Mouse (Mus musculus) hindbrain, postnatal 0 days (tissue): ENCODE results near the gene Gpalpp1. TPM values are rescaled to one million over a fixed set of nuclear protein-coding genes. Genes with fewer than 3 reads are reported as not detected.

Experiments used
- ATAC-seq: fragments of 200-750 bp; cut with Nextera tagmentation; 2 replicates; pipeline ENCODE4 v1.8.0; 2017; ENCODE audit warnings: mild to moderate bottlenecking, moderate TSS enrichment, moderate library complexity
- DNase-seq: peaks from one replicate; pipeline ENCODE4 v3.0.0-alpha.2; 2015; ENCODE audit warnings: low spot score
- H3K27ac ChIP-seq: fragments of 300-500 bp; sonication (generic); 2 replicates; pipeline ENCODE4 v1.5.1; 2014; ENCODE audit warnings: mild to moderate bottlenecking
- H3K27me3 ChIP-seq: fragments of 300-500 bp; sonication (generic); 2 replicates; pipeline ENCODE4 v1.6.1; 2014; ENCODE audit warnings: low read length, mixed read lengths; ENCODE audit not compliant: insufficient read depth
- H3K36me3 ChIP-seq: fragments of 300-500 bp; sonication (generic); 2 replicates; pipeline ENCODE4 v1.6.1; 2014; ENCODE audit warnings: low read length, mixed read lengths; ENCODE audit not compliant: insufficient read depth
- H3K4me1 ChIP-seq: fragments of 300-500 bp; sonication (generic); 2 replicates; pipeline ENCODE4 v1.6.1; 2014; ENCODE audit warnings: antibody characterized with exemption, low read length, mixed read lengths; ENCODE audit not compliant: insufficient read depth
- H3K4me2 ChIP-seq: fragments of 300-500 bp; sonication (generic); 2 replicates; pipeline ENCODE4 v1.6.1; 2014; ENCODE audit warnings: low read depth, mild to moderate bottlenecking, low read length, moderate library complexity, mixed read lengths
- H3K4me3 ChIP-seq: fragments of 300-500 bp; sonication (generic); 2 replicates; pipeline ENCODE4 v1.5.1; 2014; ENCODE audit warnings: low read length
- H3K9ac ChIP-seq: fragments of 300-500 bp; sonication (generic); replicated peaks from 2 replicates; pipeline ENCODE4 v1.6.1; 2014; ENCODE audit warnings: mild to moderate bottlenecking, low read length, moderate library complexity, mixed read lengths
- H3K9me3 ChIP-seq: fragments of 300-500 bp; sonication (generic); 2 replicates; pipeline ENCODE4 v1.6.1; 2016; ENCODE audit warnings: low read length, mixed read lengths
- CTCF ChIP-seq: IDR thresholded peaks from 2 replicates; pipeline ENCODE4 v1.5.1; 2016; ENCODE audit warnings: antibody characterized with exemption, control low read depth, low read depth
- WGBS: fragments of 180-500 bp; shearing (Covaris S2); extraction: QIAGEN DNeasy Blood & Tissue Kit; methylation state at CpG from one replicate; pipeline ENCODE4 v1.1.7; 2014; 5-methylcytosine and 5-hydroxymethylcytosine counted together
- polyA plus RNA-seq: library from polyadenylated mRNA; unstranded; fragments of >200 nt; fragmentation: Nextera tagmentation; extraction: Ambion mirVana; gene quantifications from 2 replicates; pipeline ENCODE4 v1.2.1, GENCODE M21; 2015
- total RNA-seq: library from RNA; depleted of rRNA; stranded (reverse); fragments of >200 nt; gene quantifications from 2 replicates; pipeline ENCODE4 v1.2.3, GENCODE M21; 2014

Gene Gpalpp1
- total and polyA plus RNA-seq, 2 experiments from 2014 or later = 8.1 to 14.2 TPM

- peak; percentile 84 for ATAC-seq
- peak; percentile 98 for TF ChIP-seq CTCF
- Histone ChIP-seq H3K9ac (no peak overlapping the region), H3K27ac (no peak overlapping the region), H3K36me3 (no peaks in the 10 kb centered on the region), H3K4me3 (no peak overlapping the region), H3K9me3 (no peaks in the 10 kb centered on the region), H3K4me2 (peak overlapping the region; percentile 29; the same call in 1 of the 2 replicates), H3K27me3 (no peaks in the 10 kb centered on the region), H3K4me1 (no peaks in the 10 kb centered on the region)
- peak; percentile 90 for DNase-seq
- 40% methylated on average over 9 of the region's 9 CpGs for WGBS
Measured at GRCm38 (mm10) chr14:76077088-76077491, 33.5 kb downstream of the Gpalpp1 start.

GRCm38 (mm10) chr14:76076602-76077001, 34.0 kb downstream of the Gpalpp1 start:
- no peaks in the 10 kb centered on the region for H3K9me3 ChIP-seq
- H3K27me3 ChIP-seq = no peaks in the 10 kb centered on the region
- peak overlapping the region; percentile 29; the same call in 1 of the 2 replicates for H3K4me2 ChIP-seq
- TF ChIP-seq CTCF = no peak
- H3K9ac ChIP-seq = no peak overlapping the region
- H3K4me1 ChIP-seq = no peaks in the 10 kb centered on the region
- H3K36me3 ChIP-seq = no peaks in the 10 kb centered on the region
- 39% methylated on average over 4 of the region's 4 CpGs for WGBS
- ATAC-seq = peak; percentile 66
- DNase-seq = peak; percentile 73
- H3K4me3 ChIP-seq = no peak overlapping the region
- H3K27ac ChIP-seq = no peak overlapping the region

- H3K9ac ChIP-seq = no peak overlapping the region
- H3K27ac ChIP-seq = no peak overlapping the region
- TF ChIP-seq CTCF = no peak
- ATAC-seq (no peak), DNase-seq (no peak)
- H3K36me3 ChIP-seq = no peaks in the 10 kb centered on the region
- H3K4me3 ChIP-seq = no peak overlapping the region
- no peaks in the 10 kb centered on the region for H3K9me3 ChIP-seq
- H3K27me3 ChIP-seq = no peaks in the 10 kb centered on the region
- no peak overlapping the region for H3K4me2 ChIP-seq
- no peaks in the 10 kb centered on the region for H3K4me1 ChIP-seq
- WGBS = 49% methylated on average over 4 of the region's 4 CpGs
Measured at GRCm38 (mm10) chr14:76075721-76076120, 34.8 kb downstream of the Gpalpp1 start.

DNA sequence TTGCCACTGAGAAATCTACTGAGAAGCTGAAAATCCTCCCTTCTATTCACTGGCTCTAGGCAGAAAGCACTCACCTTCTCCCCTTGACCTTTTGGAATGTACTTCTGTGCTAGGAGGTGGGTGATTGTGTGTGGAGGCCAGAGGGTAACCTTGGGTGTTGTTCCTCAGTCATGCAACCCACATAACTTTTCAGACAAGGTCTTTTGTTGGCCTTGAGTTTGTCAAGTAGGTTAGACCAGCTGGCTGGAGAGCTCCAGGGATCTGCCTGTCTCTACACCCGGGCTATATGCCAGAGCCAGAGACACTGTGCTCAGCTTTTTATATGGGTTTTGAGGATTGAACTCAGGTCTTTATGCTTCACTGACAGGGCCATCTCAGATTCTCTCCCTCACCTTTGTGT, 36.4 kb downstream of the Gpalpp1 start:
- Histone ChIP-seq H3K9me3 (no peaks in the 10 kb centered on the region), H3K4me3 (no peak overlapping the region), H3K4me1 (no peaks in the 10 kb centered on the region), H3K36me3 (no peaks in the 10 kb centered on the region), H3K27ac (no peak overlapping the region), H3K27me3 (no peaks in the 10 kb centered on the region), H3K9ac (no peak overlapping the region), H3K4me2 (no peak overlapping the region)
- ATAC-seq (no peak), DNase-seq (no peak)
- 77% methylated on average over 1 of the region's 1 CpGs for WGBS
- TF ChIP-seq CTCF = no peak

- H3K9ac ChIP-seq = no peak overlapping the region
- H3K9me3 ChIP-seq = no peaks in the 10 kb centered on the region
- no peak overlapping the region for H3K4me3 ChIP-seq
- H3K27me3 ChIP-seq = no peaks in the 10 kb centered on the region
- 56% methylated on average over 2 of the region's 2 CpGs for WGBS
- no peak for DNase-seq
- no peak overlapping the region for H3K27ac ChIP-seq
- H3K4me2 ChIP-seq = no peak overlapping the region
- TF ChIP-seq CTCF = no peak
- no peak for ATAC-seq
- H3K36me3 ChIP-seq = no peaks in the 10 kb centered on the region
- H3K4me1 ChIP-seq = no peaks in the 10 kb centered on the region
Measured at GRCm38 (mm10) chr14:76072626-76073025, 37.9 kb downstream of the Gpalpp1 start.

- no peak for TF ChIP-seq CTCF
- Histone ChIP-seq H3K9ac (no peak overlapping the region), H3K4me2 (no peak overlapping the region), H3K4me3 (no peak overlapping the region), H3K36me3 (no peaks in the 10 kb centered on the region), H3K9me3 (no peaks in the 10 kb centered on the region), H3K27me3 (no peaks in the 10 kb centered on the region), H3K27ac (no peak overlapping the region), H3K4me1 (no peaks in the 10 kb centered on the region)
- DNase-seq = no peak
- ATAC-seq = no peak
- WGBS = 70% methylated on average over 4 of the region's 4 CpGs
Measured at GRCm38 (mm10) chr14:76069296-76069695, 41.3 kb downstream of the Gpalpp1 start.

GRCm38 (mm10) chr14:76068296-76068695, 42.3 kb downstream of the Gpalpp1 start:
- H3K27ac ChIP-seq = no peak overlapping the region
- WGBS = 56% methylated on average over 4 of the region's 4 CpGs
- H3K4me2 ChIP-seq = no peak overlapping the region
- ATAC-seq (no peak), DNase-seq (no peak)
- H3K36me3 ChIP-seq = no peaks in the 10 kb centered on the region
- TF ChIP-seq CTCF = no peak
- H3K9me3 ChIP-seq = no peaks in the 10 kb centered on the region
- no peak overlapping the region for H3K4me3 ChIP-seq
- H3K4me1 ChIP-seq = no peaks in the 10 kb centered on the region
- H3K9ac ChIP-seq = no peak overlapping the region
- no peaks in the 10 kb centered on the region for H3K27me3 ChIP-seq
